Mouse (Mus musculus): ENCODE data around the gene Tecpr2.
"Not testable (repeated sequence)": the region's sequence is repeated elsewhere in the genome, so short reads cannot be mapped to it uniquely, and the experiment has no call there.

Gene Tecpr2

GRCm38 (mm10) chr12:110889036-110890020, at the start of gene Tecpr2, which contains the start of gene Cinp:
Tecpr2 (plus strand) TSS chr12:110889264.
Cinp (minus strand) TSS chr12:110889145.
- peak; percentile 97 for DNase-seq (ENCODE audit: low read depth, low spot score)

GRCm38 (mm10) chr12:110840348-110841198, 48.5 kb upstream of the Tecpr2 start, which contains the start of gene Mok:
Mok (minus strand) TSS chr12:110840939.
- DNase-seq (ENCODE audit: low read depth, low spot score) = peak; percentile 88

GRCm38 (mm10) chr12:110841731-110842493, 47.2 kb upstream of the Tecpr2 start:
- no peak for DNase-seq (ENCODE audit: low read depth, low spot score)

GRCm38 (mm10) chr12:110843194-110844048, 45.6 kb upstream of the Tecpr2 start:
- DNase-seq (ENCODE audit: low read depth, low spot score) = peak; percentile 72

GRCm38 (mm10) chr12:110844227-110845130, 44.6 kb upstream of the Tecpr2 start:
- DNase-seq (ENCODE audit: low read depth, low spot score) = no peak

- DNase-seq (ENCODE audit: low read depth, low spot score) = peak; percentile 88
Measured at GRCm38 (mm10) chr12:110845131-110845880, 43.8 kb upstream of the Tecpr2 start.

- DNase-seq (ENCODE audit: low read depth, low spot score) = no peak
Measured at GRCm38 (mm10) chr12:110846191-110846765, 42.8 kb upstream of the Tecpr2 start.

GRCm38 (mm10) chr12:110850010-110850928, 38.8 kb upstream of the Tecpr2 start, which contains the start of gene Zfp839:
Zfp839 (plus strand) TSS chr12:110850253.
- DNase-seq (ENCODE audit: low read depth, low spot score) = peak; percentile 51

GRCm38 (mm10) chr12:110850929-110851256, 38.2 kb upstream of the Tecpr2 start:
- no peak for DNase-seq (ENCODE audit: low read depth, low spot score)

GRCm38 (mm10) chr12:110851414-110851813, 37.6 kb upstream of the Tecpr2 start:
- DNase-seq (ENCODE audit: low read depth, low spot score) = no peak

- no peak for DNase-seq (ENCODE audit: low read depth, low spot score)
Measured at GRCm38 (mm10) chr12:110851923-110852322, 37.1 kb upstream of the Tecpr2 start.

- DNase-seq (ENCODE audit: low read depth, low spot score) = no peak
Measured at GRCm38 (mm10) chr12:110854786-110855737, 34.0 kb upstream of the Tecpr2 start.

- DNase-seq (ENCODE audit: low read depth, low spot score) = no peak
Measured at GRCm38 (mm10) chr12:110857196-110857595, 31.9 kb upstream of the Tecpr2 start.

GRCm38 (mm10) chr12:110858681-110859080, 30.4 kb upstream of the Tecpr2 start:
- not testable (repeated sequence) for DNase-seq (ENCODE audit: low read depth, low spot score)

GRCm38 (mm10) chr12:110860293-110860692, 28.8 kb upstream of the Tecpr2 start:
- no peak for DNase-seq (ENCODE audit: low read depth, low spot score)

GRCm38 (mm10) chr12:110861256-110861655, 27.8 kb upstream of the Tecpr2 start:
- DNase-seq (ENCODE audit: low read depth, low spot score) = no peak

Data from retina, postnatal 7 days (tissue).